Mouse (Mus musculus) liver, embryonic 16.5 days (tissue): ENCODE measurements around the gene Trim44. TPM values are rescaled to one million over a fixed set of nuclear protein-coding genes. Genes with fewer than 3 reads are reported as not detected.

ENCODE experiments used
- ATAC-seq: fragments of 200-750 bp; cut with Nextera tagmentation; 2 replicates; pipeline ENCODE4 v1.8.0; 2017; ENCODE audit warnings: low read depth, mild to moderate bottlenecking, moderate number of reproducible peaks, moderate library complexity
- H3K27ac ChIP-seq: fragments of 300-500 bp; sonication (generic); 2 replicates; pipeline ENCODE4 v1.5.1; 2014; ENCODE audit warnings: mild to moderate bottlenecking, low read length
- H3K27me3 ChIP-seq: fragments of 300-500 bp; sonication (generic); 2 replicates; pipeline ENCODE4 v1.6.1; 2014; ENCODE audit warnings: low read depth, low read length, mixed read lengths; ENCODE audit not compliant: control insufficient read depth, insufficient read depth
- H3K36me3 ChIP-seq: fragments of 300-500 bp; sonication (generic); 2 replicates; pipeline ENCODE4 v1.6.1; 2014; ENCODE audit warnings: mild to moderate bottlenecking; ENCODE audit not compliant: control insufficient read depth, insufficient read depth
- H3K4me1 ChIP-seq: fragments of 300-500 bp; sonication (generic); 2 replicates; pipeline ENCODE4 v1.6.1; 2014; ENCODE audit warnings: low read depth, low read length, mixed read lengths; ENCODE audit not compliant: control insufficient read depth
- H3K4me2 ChIP-seq: fragments of 300-500 bp; sonication (generic); 2 replicates; pipeline ENCODE4 v1.6.1; 2014; ENCODE audit warnings: low read depth, low read length, mixed read lengths
- H3K4me3 ChIP-seq: fragments of 300-500 bp; sonication (generic); 2 replicates; pipeline ENCODE4 v1.5.1; 2014; ENCODE audit warnings: low read depth, mild to moderate bottlenecking, low read length
- H3K9ac ChIP-seq: fragments of 300-500 bp; sonication (generic); 2 replicates; pipeline ENCODE4 v1.6.1; 2014; ENCODE audit warnings: low read depth, low read length
- H3K9me3 ChIP-seq: fragments of 300-500 bp; sonication (generic); replicated peaks from 2 replicates; pipeline ENCODE4 v1.6.1; 2016; ENCODE audit warnings: low read length; ENCODE audit not compliant: control insufficient read depth
- WGBS: fragments of 180-500 bp; shearing (Covaris S2); extraction: QIAGEN DNeasy Blood & Tissue Kit; methylation state at CpG from one replicate; pipeline ENCODE4 v1.1.7; 2014; ENCODE audit not compliant: insufficient replicate concordance; 5-methylcytosine and 5-hydroxymethylcytosine counted together
- polyA plus RNA-seq: library from polyadenylated mRNA; unstranded; fragments of >200 nt; fragmentation: Nextera tagmentation; extraction: Ambion mirVana; gene quantifications from 2 replicates; pipeline ENCODE4 v1.2.1, GENCODE M21; 2015

Gene Trim44
- polyA plus RNA-seq, 1 experiment from 2014 or later, result 4.0 TPM

DNA sequence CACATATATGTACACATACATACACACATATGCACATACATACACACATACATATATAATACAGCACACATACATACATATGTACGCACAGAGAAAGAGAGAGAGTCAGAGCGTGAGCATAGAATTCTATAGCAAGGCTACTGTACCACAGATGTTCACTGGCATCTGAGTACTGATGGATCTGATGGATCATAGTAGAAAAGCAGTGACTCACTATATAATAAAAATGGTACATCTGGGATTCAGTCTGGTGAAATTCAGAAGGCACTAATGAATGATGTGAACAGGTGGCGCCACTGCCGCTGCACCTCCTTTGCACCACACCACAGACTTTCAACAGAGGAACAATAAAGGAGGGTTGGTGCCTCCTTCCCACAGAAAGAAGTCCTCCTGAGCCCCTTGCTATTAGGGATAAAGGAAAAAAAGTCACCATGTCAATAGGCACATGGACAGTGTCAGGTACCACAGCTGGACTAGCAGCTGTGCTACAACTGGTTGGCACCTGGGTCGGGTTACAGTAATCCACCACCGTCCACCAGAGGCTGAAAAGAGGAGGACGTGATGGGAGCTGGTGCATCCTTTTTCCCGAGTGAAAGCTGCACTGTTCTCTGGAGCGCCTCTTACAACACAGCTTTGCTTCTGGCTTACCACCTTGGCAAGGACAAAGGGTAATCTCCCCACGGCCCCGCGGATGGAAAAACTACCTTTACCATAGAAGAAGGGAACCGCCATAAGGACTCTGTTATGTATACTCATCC lies 139.9 kb downstream of the Trim44 start:
- Histone ChIP-seq H3K4me1 (no peaks in the 10 kb centered on the region), H3K9ac (no peak overlapping the region), H3K4me3 (no peak overlapping the region), H3K27me3 (no peaks in the 10 kb centered on the region), H3K36me3 (no peaks in the 10 kb centered on the region), H3K4me2 (no peak overlapping the region), H3K9me3 (no peaks in the 10 kb centered on the region), H3K27ac (no peak overlapping the region)
- WGBS, result 60% methylated on average over 13 of the region's 13 CpGs
- no peak for ATAC-seq

DNA sequence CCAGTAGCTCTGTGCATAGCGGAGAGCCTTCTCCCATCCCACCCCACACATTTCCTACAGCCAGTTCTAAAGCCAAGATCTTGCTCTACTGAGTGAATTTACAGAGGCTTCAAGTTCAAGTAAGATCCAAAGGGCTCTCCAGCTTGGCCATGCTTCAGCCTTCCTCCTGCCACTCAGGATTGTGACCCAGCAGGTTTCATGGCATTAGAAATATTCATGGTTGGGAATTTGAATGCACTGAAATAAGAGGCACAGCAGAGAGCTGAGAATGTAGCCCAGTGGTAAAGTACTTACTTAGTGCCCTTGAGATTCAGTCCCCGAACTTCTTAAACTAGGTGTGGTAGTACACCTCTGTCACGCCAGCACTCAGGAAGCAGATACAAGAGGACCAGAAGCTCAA lies 140.7 kb downstream of the Trim44 start:
- Histone ChIP-seq H3K4me2 (no peak overlapping the region), H3K4me3 (no peak overlapping the region), H3K27ac (no peak overlapping the region), H3K36me3 (no peaks in the 10 kb centered on the region), H3K4me1 (no peaks in the 10 kb centered on the region), H3K27me3 (no peaks in the 10 kb centered on the region), H3K9me3 (no peaks in the 10 kb centered on the region), H3K9ac (no peak overlapping the region)
- no peak for ATAC-seq
- WGBS, result 69% methylated on average over 3 of the region's 3 CpGs

DNA sequence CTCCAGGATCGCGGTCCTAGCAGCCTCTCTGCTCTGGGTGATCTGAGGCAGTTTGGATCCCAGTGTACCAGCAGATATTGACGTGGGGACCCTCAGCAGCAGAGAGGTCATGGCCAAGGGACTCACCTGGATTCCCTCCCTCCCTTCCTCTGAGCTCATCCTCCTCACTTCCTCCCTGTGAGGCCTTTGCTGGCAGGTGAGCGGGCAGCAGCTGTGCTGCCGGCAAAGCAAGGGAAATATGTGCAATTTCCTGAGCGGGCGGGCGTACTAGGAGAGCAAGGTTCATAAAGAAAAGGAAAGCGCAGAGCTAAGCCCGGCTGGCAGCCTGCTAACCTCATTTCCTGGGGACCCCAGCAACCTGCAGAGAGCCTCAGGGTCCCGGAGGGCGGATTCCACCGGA lies 148.5 kb downstream of the Trim44 start:
- no peak for ATAC-seq
- Histone ChIP-seq H3K4me3 (no peak overlapping the region), H3K27me3 (peaks cover 24% of the 10 kb centered on the region), H3K36me3 (no peaks in the 10 kb centered on the region), H3K27ac (no peak overlapping the region), H3K9ac (no peak overlapping the region), H3K9me3 (no peaks in the 10 kb centered on the region), H3K4me1 (no peaks in the 10 kb centered on the region), H3K4me2 (0 out of 2 replicates have a peak overlapping the region, but pooled peaks have one; percentile 3)
- 8% methylated on average over 13 of the region's 13 CpGs for WGBS

DNA sequence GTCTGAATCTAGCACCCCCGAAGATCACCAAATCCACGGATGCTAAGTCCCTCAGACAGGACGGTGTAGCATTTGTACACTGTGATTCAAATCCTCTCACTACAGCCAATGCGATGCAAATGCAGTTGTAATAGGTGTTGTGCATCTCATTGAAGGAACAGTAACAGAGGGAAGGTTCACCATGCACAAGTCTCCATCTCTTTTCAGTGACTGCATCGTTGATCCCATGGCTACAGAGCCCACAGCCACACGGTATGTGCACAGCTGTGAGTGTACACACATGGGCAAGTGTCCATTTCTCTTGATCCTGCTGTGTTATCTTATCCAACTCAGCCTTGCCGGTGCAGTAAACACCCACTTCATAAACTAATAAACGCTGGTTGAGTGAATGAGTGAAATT lies 148.9 kb downstream of the Trim44 start:
- H3K9me3 ChIP-seq, result no peaks in the 10 kb centered on the region
- H3K27me3 ChIP-seq, result peaks cover 24% of the 10 kb centered on the region
- 26% methylated on average over 8 of the region's 8 CpGs for WGBS
- no peak overlapping the region for H3K27ac ChIP-seq
- H3K36me3 ChIP-seq, result no peaks in the 10 kb centered on the region
- no peak overlapping the region for H3K4me3 ChIP-seq
- 0 out of 2 replicates have a peak overlapping the region, but pooled peaks have one; percentile 3 for H3K4me2 ChIP-seq
- H3K4me1 ChIP-seq, result no peaks in the 10 kb centered on the region
- no peak for ATAC-seq
- H3K9ac ChIP-seq, result no peak overlapping the region

DNA sequence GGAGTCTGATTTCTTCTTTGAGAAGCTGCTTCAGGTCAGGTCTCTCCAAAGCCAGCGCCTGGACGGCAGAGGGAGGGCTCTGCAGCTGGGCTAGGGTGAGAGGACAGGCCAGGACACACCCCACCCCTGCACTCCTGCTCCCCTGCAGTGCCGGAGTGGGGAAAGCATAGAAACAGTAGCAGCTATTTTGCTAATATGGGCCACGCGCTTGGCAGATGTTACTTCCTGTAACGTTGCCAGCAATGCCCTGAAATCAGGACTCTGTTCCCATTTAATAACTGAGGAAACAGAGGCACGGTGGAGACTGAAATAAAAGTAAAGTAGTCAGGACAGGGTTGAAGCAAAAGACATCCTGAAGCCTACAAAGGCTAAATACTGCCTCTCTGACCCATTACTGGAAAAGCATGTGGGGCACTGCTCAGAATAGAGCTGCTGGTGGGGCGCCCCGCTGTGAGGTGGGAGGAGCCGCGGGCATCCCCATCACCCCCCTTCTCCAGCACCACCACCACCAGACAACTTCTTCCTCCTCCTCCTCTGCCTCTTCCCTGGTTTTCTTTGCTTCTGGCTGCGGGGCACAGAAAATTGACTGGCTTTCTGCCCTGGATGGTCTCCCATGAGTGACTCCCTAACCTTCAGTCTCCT lies 149.5 kb downstream of the Trim44 start:
- Histone ChIP-seq H3K9me3 (no peaks in the 10 kb centered on the region), H3K4me1 (no peaks in the 10 kb centered on the region), H3K4me3 (no peak overlapping the region), H3K4me2 (no peak overlapping the region), H3K27ac (no peak overlapping the region), H3K9ac (no peak overlapping the region), H3K27me3 (peaks cover 24% of the 10 kb centered on the region), H3K36me3 (no peaks in the 10 kb centered on the region)
- ATAC-seq, result no peak
- 4% methylated on average over 12 of the region's 12 CpGs for WGBS

DNA sequence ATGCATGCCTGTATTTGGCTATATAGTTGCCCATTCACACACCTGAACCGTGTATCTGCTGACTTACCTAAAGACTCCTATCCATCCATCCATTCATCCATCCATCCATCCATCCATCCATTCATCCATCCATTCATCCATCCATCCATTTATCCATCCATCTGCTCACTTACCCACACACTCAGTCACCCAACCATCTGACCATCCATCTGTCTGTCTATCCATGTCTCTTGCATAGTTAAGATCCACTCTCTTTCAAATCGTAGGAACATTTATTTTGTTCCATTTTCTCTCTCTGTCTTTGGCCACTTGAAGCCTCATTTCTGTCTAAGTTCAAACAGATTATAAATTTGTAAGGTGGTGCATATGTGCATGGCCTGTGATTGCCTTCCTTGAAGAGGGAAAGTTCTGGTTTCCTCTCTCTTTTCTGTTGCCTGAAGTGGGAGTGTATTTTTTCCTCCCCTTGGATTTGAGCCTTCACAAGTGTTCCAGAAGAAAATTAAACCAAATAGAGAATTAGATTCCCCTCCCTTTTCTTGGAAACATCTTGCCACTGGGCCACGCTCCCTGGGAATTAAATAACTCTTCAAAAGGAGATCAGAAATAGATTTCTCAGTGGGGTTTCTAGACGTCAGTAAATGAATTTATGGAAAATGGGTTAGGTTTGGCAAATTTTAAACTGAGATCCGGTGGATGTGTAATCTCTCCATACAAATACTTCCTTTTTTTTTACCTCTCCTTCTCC lies 150.9 kb downstream of the Trim44 start:
- no peaks in the 10 kb centered on the region for H3K36me3 ChIP-seq
- H3K4me1 ChIP-seq, result no peaks in the 10 kb centered on the region
- no peaks in the 10 kb centered on the region for H3K9me3 ChIP-seq
- no peak overlapping the region for H3K4me2 ChIP-seq
- H3K4me3 ChIP-seq, result no peak overlapping the region
- H3K9ac ChIP-seq, result no peak overlapping the region
- WGBS, result 44% methylated on average over 5 of the region's 5 CpGs
- ATAC-seq, result no peak
- H3K27ac ChIP-seq, result no peak overlapping the region
- H3K27me3 ChIP-seq, result peaks cover 24% of the 10 kb centered on the region

DNA sequence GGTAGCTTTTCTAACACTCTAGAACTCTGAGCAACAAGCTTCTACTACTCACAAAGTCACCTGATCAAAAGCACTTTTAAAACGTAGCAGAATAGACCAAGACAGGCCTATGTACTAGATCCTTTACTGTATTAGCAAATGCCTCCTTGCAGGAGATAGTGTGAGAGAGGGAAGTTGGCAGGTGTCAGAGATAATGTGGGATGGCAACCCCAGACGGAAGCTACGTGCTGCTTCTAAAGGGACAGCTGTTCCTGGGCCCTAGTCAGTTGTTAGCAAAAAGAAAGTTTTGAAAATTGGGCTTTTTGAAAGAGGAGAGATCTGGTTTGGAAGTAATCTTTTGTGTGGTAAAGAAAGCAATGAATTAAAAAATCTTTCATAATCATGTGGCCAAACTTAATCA lies 151.5 kb downstream of the Trim44 start:
- Histone ChIP-seq H3K4me1 (no peaks in the 10 kb centered on the region), H3K9ac (no peak overlapping the region), H3K4me3 (no peak overlapping the region), H3K9me3 (no peaks in the 10 kb centered on the region), H3K36me3 (no peaks in the 10 kb centered on the region), H3K27me3 (peaks cover 24% of the 10 kb centered on the region), H3K27ac (no peak overlapping the region), H3K4me2 (no peak overlapping the region)
- 29% methylated on average over 3 of the region's 3 CpGs for WGBS
- no peak for ATAC-seq

DNA sequence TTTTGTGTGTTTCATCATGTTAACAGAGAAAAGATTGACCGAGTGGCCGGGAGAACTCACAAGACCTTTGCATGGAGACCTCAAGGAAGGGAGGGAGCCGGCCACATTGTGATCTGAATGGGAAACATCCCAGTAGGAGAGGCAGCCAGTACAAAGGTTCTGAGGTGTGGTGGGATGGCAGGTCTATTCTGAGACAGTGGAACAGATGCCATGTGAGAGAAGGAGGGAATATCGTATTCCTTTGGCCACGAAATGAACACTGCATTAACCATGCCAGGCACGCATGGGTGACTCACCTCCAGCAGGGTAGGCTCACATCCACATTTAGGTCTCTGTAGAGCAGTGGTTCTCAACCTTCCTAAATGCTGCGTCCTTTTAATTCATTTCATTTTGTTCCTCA lies 154.4 kb downstream of the Trim44 start:
- no peaks in the 10 kb centered on the region for H3K36me3 ChIP-seq
- 64% methylated on average over 7 of the region's 7 CpGs for WGBS
- H3K4me3 ChIP-seq, result no peak overlapping the region
- H3K9me3 ChIP-seq, result no peaks in the 10 kb centered on the region
- no peaks in the 10 kb centered on the region for H3K4me1 ChIP-seq
- no peak overlapping the region for H3K4me2 ChIP-seq
- no peak overlapping the region for H3K9ac ChIP-seq
- peaks cover 5% of the 10 kb centered on the region; the same call in 1 of the 2 replicates for H3K27me3 ChIP-seq
- no peak overlapping the region for H3K27ac ChIP-seq
- no peak for ATAC-seq

DNA sequence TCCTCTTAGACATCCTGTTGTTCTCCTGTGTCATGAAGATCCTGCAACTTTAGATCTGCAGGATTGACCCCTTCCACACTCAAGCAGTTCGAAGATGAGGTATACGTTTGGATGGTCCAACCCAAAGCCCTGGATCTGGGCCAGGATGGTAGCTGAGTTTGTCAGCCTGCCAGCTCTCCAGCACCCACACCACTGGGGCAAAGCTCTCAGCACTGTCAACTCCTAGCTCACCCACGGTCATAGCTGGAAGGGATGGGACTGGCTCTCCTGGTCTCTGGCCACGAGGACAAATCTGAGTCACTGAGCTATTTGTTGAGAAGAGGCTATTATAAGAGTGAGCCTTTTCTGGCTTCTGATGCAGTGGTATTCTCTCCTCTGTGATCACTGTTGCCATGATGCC lies 155.0 kb downstream of the Trim44 start:
- Histone ChIP-seq H3K27ac (no peak overlapping the region), H3K27me3 (peaks cover 2% of the 10 kb centered on the region; the same call in 1 of the 2 replicates), H3K9me3 (no peaks in the 10 kb centered on the region), H3K9ac (no peak overlapping the region), H3K4me3 (no peak overlapping the region), H3K36me3 (no peaks in the 10 kb centered on the region), H3K4me2 (no peak overlapping the region), H3K4me1 (no peaks in the 10 kb centered on the region)
- WGBS, result 63% methylated on average over 4 of the region's 4 CpGs
- ATAC-seq, result no peak
